Mouse (Mus musculus) midbrain, postnatal 0 days (tissue): Measurements from ENCODE around the gene Dcp1a. TPM values are rescaled to one million over a fixed set of nuclear protein-coding genes. Genes with fewer than 3 reads are reported as not detected.

Experiments used
- ATAC-seq: fragments of 200-750 bp; cut with Nextera tagmentation; 2 replicates; pipeline ENCODE4 v1.8.0; 2017; ENCODE audit warnings: moderate number of reproducible peaks, mild to moderate bottlenecking, moderate TSS enrichment, moderate library complexity; ENCODE audit not compliant: low FRiP score
- DNase-seq: peaks from one replicate; pipeline ENCODE4 v3.0.0-alpha.2; 2015; ENCODE audit warnings: low spot score
- H3K27ac ChIP-seq: fragments of 300-500 bp; sonication (generic); 2 replicates; pipeline ENCODE4 v1.5.1; 2014; ENCODE audit warnings: low read depth, mild to moderate bottlenecking, low read length, mixed read lengths
- H3K27me3 ChIP-seq: fragments of 300-500 bp; sonication (generic); 2 replicates; pipeline ENCODE4 v1.6.1; 2014; ENCODE audit warnings: low read length, control low read depth, mixed read lengths; ENCODE audit not compliant: insufficient read depth
- H3K36me3 ChIP-seq: fragments of 300-500 bp; sonication (generic); 2 replicates; pipeline ENCODE4 v1.6.1; 2014; ENCODE audit warnings: low read length, control low read depth, mixed read lengths; ENCODE audit not compliant: insufficient read depth
- H3K4me1 ChIP-seq: fragments of 300-500 bp; sonication (generic); 2 replicates; pipeline ENCODE4 v1.6.1; 2014; ENCODE audit warnings: mild to moderate bottlenecking, control low read depth, antibody characterized with exemption, low read length, mixed read lengths; ENCODE audit not compliant: insufficient read depth
- H3K4me2 ChIP-seq: fragments of 300-500 bp; sonication (generic); 2 replicates; pipeline ENCODE4 v1.6.1; 2014; ENCODE audit warnings: low read depth, mild to moderate bottlenecking, low read length, mixed read lengths; ENCODE audit not compliant: poor library complexity, severe bottlenecking
- H3K4me3 ChIP-seq: fragments of 300-500 bp; sonication (generic); 2 replicates; pipeline ENCODE4 v1.5.1; 2014; ENCODE audit warnings: low read depth, mild to moderate bottlenecking, low read length, moderate library complexity
- H3K9ac ChIP-seq: fragments of 300-500 bp; sonication (generic); replicated peaks from 2 replicates; pipeline ENCODE4 v1.6.1; 2014; ENCODE audit warnings: mild to moderate bottlenecking, low read length, moderate library complexity, mixed read lengths; ENCODE audit not compliant: poor library complexity, severe bottlenecking
- H3K9me3 ChIP-seq: fragments of 300-500 bp; sonication (generic); 2 replicates; pipeline ENCODE4 v1.6.1; 2016; ENCODE audit warnings: low read length, control low read depth
- CTCF ChIP-seq: IDR thresholded peaks from 2 replicates; pipeline ENCODE4 v1.5.1; 2016; ENCODE audit warnings: antibody characterized with exemption, mild to moderate bottlenecking
- WGBS: fragments of 180-500 bp; shearing (Covaris S2); extraction: QIAGEN DNeasy Blood & Tissue Kit; methylation state at CpG from one replicate; pipeline ENCODE4 v1.1.7; 2014; 5-methylcytosine and 5-hydroxymethylcytosine counted together
- polyA plus RNA-seq: library from polyadenylated mRNA; unstranded; fragments of >200 nt; fragmentation: Nextera tagmentation; extraction: Ambion mirVana; gene quantifications from 2 replicates; pipeline ENCODE4 v1.2.1, GENCODE M21; 2015
- total RNA-seq: library from RNA; depleted of rRNA; stranded (reverse); fragments of >200 nt; gene quantifications from 2 replicates; pipeline ENCODE4 v1.2.3, GENCODE M21; 2014

Dcp1a gene
- total and polyA plus RNA-seq, 2 experiments from 2014 or later = 11.8 to 22.5 TPM

DNA sequence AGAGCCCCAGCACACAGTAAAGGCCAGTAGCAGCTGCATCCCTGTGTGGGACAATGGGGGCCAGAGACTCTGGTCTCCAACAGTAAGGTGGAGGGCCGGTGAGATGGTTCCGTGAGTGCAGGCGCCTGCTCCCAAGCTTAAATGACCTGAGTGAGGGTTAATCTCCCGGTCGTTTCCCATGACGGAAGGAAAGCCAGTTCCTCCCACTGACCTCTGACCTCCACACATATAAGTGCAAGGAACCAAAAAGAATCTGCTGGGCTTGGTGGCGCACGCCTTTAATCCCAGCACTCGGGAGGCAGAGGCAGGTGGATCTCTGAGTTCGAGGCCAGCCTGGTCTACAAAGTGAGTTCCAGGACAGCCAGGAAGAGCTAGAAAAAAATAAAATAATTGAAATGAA, 49.1 kb downstream of the Dcp1a start:
- Histone ChIP-seq H3K27me3 (no peaks in the 10 kb centered on the region), H3K9me3 (no peaks in the 10 kb centered on the region), H3K4me2 (no peak overlapping the region), H3K4me1 (no peaks in the 10 kb centered on the region), H3K4me3 (no peak overlapping the region), H3K9ac (no peak overlapping the region), H3K27ac (no peak overlapping the region), H3K36me3 (peaks cover 29% of the 10 kb centered on the region)
- no peak for TF ChIP-seq CTCF
- DNase-seq (no peak), ATAC-seq (no peak)
- WGBS = 90% methylated on average over 10 of the region's 10 CpGs

DNA sequence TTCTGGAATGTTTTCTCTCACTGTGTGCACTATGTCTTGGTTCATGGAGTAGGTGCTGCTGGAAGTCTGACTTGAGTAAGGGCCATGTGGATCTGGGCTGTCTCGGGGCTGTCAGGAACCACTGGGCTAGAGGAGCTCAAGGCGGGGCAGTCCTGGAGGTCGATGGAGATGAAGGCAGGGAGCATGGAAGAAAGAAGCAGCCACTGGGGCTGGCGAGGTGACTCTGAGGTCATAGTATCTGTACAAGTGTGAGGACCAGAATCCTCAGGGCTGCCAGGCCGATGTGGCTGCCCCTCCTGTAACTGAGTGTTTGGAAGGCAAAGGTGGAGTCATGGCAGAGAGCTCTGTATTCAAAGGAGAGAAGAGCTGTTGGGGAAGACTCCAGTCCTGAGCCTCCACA, 49.6 kb downstream of the Dcp1a start:
- ATAC-seq = no peak
- Histone ChIP-seq H3K4me2 (no peak overlapping the region), H3K9ac (no peak overlapping the region), H3K9me3 (no peaks in the 10 kb centered on the region), H3K27ac (no peak overlapping the region), H3K4me3 (no peak overlapping the region), H3K4me1 (no peaks in the 10 kb centered on the region), H3K36me3 (peaks cover 24% of the 10 kb centered on the region), H3K27me3 (no peaks in the 10 kb centered on the region)
- TF ChIP-seq CTCF = no peak
- 85% methylated on average over 5 of the region's 5 CpGs for WGBS
- DNase-seq = no peak

DNA sequence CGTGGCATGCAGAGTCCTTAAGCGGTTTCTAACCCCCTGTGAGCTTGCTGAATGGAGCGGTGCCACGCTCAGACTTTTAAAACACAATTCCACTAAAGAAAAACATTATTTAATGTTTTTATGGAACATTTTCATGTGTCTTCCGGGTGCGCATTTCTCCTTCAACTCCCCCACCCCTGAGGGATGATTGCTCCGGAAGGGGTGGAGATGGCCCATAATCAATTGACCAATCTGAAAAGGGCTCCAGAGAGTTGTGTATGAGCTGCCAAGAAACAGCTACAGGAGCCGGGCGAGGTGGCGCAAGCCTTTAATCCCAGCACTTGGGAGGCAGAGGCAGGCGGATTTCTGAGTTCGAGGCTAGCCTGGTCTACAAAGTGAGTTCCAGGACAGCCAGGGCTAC, 50.1 kb downstream of the Dcp1a start:
- Histone ChIP-seq H3K9ac (no peak overlapping the region), H3K4me2 (no peak overlapping the region), H3K36me3 (peaks cover 22% of the 10 kb centered on the region), H3K4me3 (no peak overlapping the region), H3K27me3 (no peaks in the 10 kb centered on the region), H3K27ac (no peak overlapping the region), H3K9me3 (no peaks in the 10 kb centered on the region), H3K4me1 (no peaks in the 10 kb centered on the region)
- TF ChIP-seq CTCF = no peak
- WGBS = 94% methylated on average over 12 of the region's 12 CpGs
- DNase-seq (no peak), ATAC-seq (no peak)

DNA sequence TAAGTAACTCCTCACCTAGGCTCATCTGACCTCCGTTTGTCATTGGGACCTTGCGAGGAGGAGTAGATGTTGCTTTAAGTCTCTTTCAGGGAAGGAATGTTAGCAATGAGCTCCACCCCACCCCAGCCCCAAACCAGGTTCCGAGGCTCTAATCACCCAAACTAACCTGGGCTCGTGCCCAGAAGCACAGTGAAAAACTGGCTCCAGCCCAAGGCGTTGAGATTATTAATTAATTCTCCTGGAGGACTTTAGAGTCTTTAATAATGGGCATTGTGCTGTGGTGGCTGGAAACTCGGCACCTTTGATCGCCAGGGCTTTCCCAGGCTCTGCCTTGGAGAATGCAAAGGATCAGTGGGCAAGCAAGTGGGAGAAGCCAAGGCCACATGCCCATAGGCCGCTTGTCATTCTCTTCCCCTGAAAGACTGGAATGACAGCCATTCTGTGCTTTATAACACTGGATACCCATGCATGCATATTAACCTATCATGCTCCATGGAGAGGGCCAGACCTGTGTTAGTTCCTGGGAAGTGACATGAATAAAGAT, 51.5 kb downstream of the Dcp1a start:
- Histone ChIP-seq H3K9me3 (no peaks in the 10 kb centered on the region), H3K9ac (no peak overlapping the region), H3K4me2 (no peak overlapping the region), H3K27ac (no peak overlapping the region), H3K4me3 (no peak overlapping the region), H3K4me1 (no peaks in the 10 kb centered on the region), H3K27me3 (no peaks in the 10 kb centered on the region), H3K36me3 (peaks cover 12% of the 10 kb centered on the region; the same call in 1 of the 2 replicates)
- 49% methylated on average over 8 of the region's 8 CpGs for WGBS
- TF ChIP-seq CTCF = no peak
- no peak for ATAC-seq
- peak; percentile 26 for DNase-seq

DNA sequence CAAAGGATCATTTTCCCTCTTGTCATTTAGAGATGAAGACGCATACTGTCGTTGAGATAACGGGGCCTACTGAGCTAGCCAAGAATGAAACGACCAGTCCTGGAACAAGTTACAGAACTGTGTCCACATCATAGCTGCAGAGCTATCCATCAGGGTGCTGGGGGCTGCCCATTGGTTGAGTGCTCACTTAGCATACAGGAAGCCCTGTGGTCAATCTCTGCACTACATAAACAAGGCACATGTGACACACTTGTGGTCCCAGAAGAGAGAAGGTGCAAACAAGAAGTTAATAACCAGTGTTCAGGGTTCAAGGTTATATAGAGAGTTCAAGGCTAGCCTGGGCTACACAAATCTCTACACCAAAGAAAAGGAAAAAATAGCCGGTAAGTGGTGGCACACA, 52.1 kb downstream of the Dcp1a start:
- Histone ChIP-seq H3K36me3 (peaks cover 11% of the 10 kb centered on the region; the same call in 1 of the 2 replicates), H3K27ac (no peak overlapping the region), H3K27me3 (no peaks in the 10 kb centered on the region), H3K9me3 (no peaks in the 10 kb centered on the region), H3K4me1 (no peaks in the 10 kb centered on the region), H3K4me3 (no peak overlapping the region), H3K4me2 (no peak overlapping the region), H3K9ac (no peak overlapping the region)
- ATAC-seq (no peak), DNase-seq (no peak)
- WGBS = 66% methylated on average over 5 of the region's 5 CpGs
- no peak for TF ChIP-seq CTCF

DNA sequence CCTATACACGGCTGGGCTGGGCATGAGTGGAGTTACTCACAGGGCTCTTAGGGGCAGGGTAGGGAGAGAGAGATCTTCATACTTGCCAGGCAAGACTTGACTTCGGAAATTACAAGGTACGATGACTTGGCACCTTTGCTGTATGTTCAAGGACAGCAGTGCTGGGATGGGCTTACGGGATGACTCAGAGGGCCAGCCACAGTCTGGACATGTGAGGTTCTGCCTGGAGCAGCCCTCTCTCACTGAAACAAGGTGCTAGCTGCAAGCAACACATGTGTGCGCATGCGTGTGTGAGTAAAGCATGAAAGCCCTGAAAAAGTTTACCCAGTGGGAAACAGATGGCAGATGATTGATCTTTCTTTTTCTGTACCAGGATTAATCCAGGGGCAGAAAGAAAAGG, 52.6 kb downstream of the Dcp1a start:
- no peak for DNase-seq
- Histone ChIP-seq H3K4me2 (no peak overlapping the region), H3K36me3 (peaks cover 11% of the 10 kb centered on the region; the same call in 1 of the 2 replicates), H3K27me3 (no peaks in the 10 kb centered on the region), H3K27ac (no peak overlapping the region), H3K9ac (no peak overlapping the region), H3K9me3 (no peaks in the 10 kb centered on the region), H3K4me1 (no peaks in the 10 kb centered on the region), H3K4me3 (no peak overlapping the region)
- no peak for ATAC-seq
- no peak for TF ChIP-seq CTCF
- WGBS = 94% methylated on average over 6 of the region's 6 CpGs
